Mouse (Mus musculus) ES-Bruce4 (cell line): Measurements from ENCODE around the gene Gpd2. TPM values are rescaled to one million over a fixed set of nuclear protein-coding genes. Genes with fewer than 3 reads are reported as not detected.

Experiments
- H3K27ac ChIP-seq: 2 replicates; pipeline ENCODE4 v1.5.1; 2012; ENCODE audit warnings: low read length, inconsistent platforms; ENCODE audit not compliant: insufficient read depth
- H3K27me3 ChIP-seq: 2 replicates; pipeline ENCODE4 v1.6.1; 2012; ENCODE audit warnings: mild to moderate bottlenecking, low read length, inconsistent platforms; ENCODE audit not compliant: control insufficient read depth, poor library complexity, insufficient read depth, severe bottlenecking
- H3K36me3 ChIP-seq: 2 replicates; pipeline ENCODE4 v1.6.1; 2012; ENCODE audit warnings: inconsistent platforms, mild to moderate bottlenecking, low read length, moderate library complexity; ENCODE audit not compliant: control insufficient read depth, poor library complexity, insufficient read depth, severe bottlenecking
- H3K4me1 ChIP-seq: one replicate; pipeline ENCODE4 v1.8.1; 2011; ENCODE audit warnings: low read length; ENCODE audit not compliant: control insufficient read depth, insufficient read depth
- H3K4me3 ChIP-seq: 2 replicates; pipeline ENCODE4 v1.5.1; 2011; ENCODE audit warnings: low read depth, mild to moderate bottlenecking, low read length
- H3K9ac ChIP-seq: 2 replicates; pipeline ENCODE4 v1.6.1; 2012; ENCODE audit warnings: low read depth, mild to moderate bottlenecking, inconsistent platforms; ENCODE audit not compliant: poor library complexity, severe bottlenecking
- H3K9me3 ChIP-seq: replicated peaks from 2 replicates; pipeline ENCODE4 v1.6.1; 2012; ENCODE audit warnings: mild to moderate bottlenecking, low read length, inconsistent platforms; ENCODE audit not compliant: control insufficient read depth, poor library complexity, insufficient read depth, severe bottlenecking
- CTCF ChIP-seq: IDR thresholded peaks from one replicate; pipeline ENCODE4 v1.8.1; 2011; ENCODE audit warnings: low read depth, low read length
- EP300 ChIP-seq: IDR thresholded peaks from 2 replicates; pipeline ENCODE4 v1.6.1; 2011; ENCODE audit warnings: low read depth, low read length; ENCODE audit not compliant: insufficient read depth
- POLR2A ChIP-seq: IDR thresholded peaks from one replicate; pipeline ENCODE4 v1.8.1; 2011; ENCODE audit warnings: low read length; ENCODE audit not compliant: insufficient read depth
- polyA plus RNA-seq: library from polyadenylated mRNA; stranded (reverse); fragments of >200 nt; gene quantifications from 2 replicates; pipeline ENCODE4 v1.2.4, GENCODE M21; 2011; ENCODE audit warnings: low read depth; ENCODE audit not compliant: missing spikeins, insufficient read depth, insufficient read length

Gene Gpd2
- polyA plus RNA-seq, 1 experiment = 40.0 TPM

DNA sequence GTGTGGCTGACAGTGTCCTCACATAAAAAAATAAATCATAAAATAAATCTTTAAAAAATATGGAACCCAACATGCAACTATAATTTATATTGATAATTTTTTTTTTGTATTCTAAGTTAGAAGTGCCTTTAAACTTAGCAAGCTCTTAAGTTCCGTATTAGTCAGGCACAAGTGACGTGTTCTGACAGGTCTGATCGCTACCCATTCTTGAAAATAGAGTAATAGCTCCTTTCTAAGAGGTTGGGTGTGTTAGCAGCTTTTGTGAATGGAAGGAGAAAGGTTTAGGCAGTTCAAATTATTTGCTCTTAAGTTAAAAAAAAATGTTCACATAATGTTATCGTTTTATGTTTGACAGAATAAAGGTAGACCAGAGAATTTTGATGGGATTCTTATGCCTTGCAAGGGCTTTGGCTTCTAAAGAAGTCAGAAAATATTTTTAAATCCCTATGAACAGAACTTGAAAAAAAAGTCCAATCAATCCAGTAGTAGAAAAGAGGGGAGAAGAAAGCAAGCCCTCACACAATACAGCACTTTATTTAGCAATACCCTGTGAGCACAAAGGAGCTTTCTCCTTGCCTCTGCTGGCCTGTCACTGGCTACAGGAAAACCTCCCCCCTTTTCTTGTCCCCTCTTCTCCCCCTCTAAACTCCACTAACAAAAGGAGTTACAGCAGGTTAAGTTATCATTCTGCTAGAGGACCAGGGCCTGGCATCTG lies 29.4 kb downstream of the Gpd2 start:
- Histone ChIP-seq H3K4me3 (no peak overlapping the region), H3K27ac (peak overlapping the region; percentile 36; the same call in 1 of the 2 replicates), H3K4me1 (peaks cover 3% of the 10 kb centered on the region), H3K9me3 (no peaks in the 10 kb centered on the region), H3K9ac (no peak overlapping the region), H3K27me3 (no peaks in the 10 kb centered on the region), H3K36me3 (peaks cover 3% of the 10 kb centered on the region)
- TF ChIP-seq EP300 (no peak), POLR2A (no peak), CTCF (no peak)

DNA sequence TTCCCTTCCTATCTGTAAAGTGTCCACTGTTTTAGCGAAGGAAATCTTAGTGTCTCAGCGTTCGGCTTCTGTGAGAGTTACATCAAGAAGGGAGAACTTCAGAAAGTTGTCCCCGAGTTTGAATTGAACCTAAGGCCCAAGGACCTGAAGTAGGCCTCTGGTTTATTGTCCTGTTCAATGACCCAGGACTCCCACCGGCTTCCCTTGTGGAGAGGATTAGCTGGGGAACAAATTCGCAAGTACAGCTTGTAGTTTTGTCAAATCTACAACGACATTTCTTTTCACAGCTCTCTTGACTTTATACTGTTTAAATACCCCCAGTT lies 29.9 kb downstream of the Gpd2 start:
- Histone ChIP-seq H3K27ac (peak overlapping the region; percentile 36; the same call in 1 of the 2 replicates), H3K9me3 (no peaks in the 10 kb centered on the region)

DNA sequence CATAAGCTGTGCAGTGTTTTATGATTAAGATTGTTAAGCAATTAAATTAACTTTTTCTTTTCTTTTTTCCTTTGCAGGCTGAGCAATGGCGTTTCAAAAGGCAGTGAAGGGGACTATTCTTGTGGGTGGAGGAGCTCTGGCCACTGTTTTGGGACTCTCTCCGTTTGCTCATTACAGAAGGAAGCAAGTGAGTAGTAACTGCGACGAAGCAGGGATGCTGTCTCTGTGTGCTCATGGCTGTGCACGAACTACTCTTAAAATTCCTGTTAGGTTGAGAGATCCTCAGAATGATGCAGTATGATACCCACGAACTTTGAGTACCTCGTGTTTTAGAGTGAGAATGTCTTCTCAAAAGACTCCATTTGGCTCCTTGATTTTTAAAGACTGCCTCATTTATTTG lies 30.5 kb downstream of the Gpd2 start:
- Histone ChIP-seq H3K4me1 (peaks cover 3% of the 10 kb centered on the region), H3K4me3 (no peak overlapping the region), H3K27ac (no peak overlapping the region), H3K9me3 (no peaks in the 10 kb centered on the region), H3K27me3 (no peaks in the 10 kb centered on the region), H3K36me3 (peaks cover 3% of the 10 kb centered on the region), H3K9ac (no peak overlapping the region)
- TF ChIP-seq POLR2A = no peak
- TF ChIP-seq EP300 = no peak
- TF ChIP-seq CTCF = no peak

More for the DNA sequence above, 29.9 kb downstream of the Gpd2 start:
- no peak overlapping the region for H3K9ac ChIP-seq
- H3K36me3 ChIP-seq = peaks cover 3% of the 10 kb centered on the region
- TF ChIP-seq POLR2A (no peak), CTCF (no peak), EP300 (no peak)
- peaks cover 3% of the 10 kb centered on the region for H3K4me1 ChIP-seq
- no peak overlapping the region for H3K4me3 ChIP-seq
- H3K27me3 ChIP-seq = no peaks in the 10 kb centered on the region

DNA sequence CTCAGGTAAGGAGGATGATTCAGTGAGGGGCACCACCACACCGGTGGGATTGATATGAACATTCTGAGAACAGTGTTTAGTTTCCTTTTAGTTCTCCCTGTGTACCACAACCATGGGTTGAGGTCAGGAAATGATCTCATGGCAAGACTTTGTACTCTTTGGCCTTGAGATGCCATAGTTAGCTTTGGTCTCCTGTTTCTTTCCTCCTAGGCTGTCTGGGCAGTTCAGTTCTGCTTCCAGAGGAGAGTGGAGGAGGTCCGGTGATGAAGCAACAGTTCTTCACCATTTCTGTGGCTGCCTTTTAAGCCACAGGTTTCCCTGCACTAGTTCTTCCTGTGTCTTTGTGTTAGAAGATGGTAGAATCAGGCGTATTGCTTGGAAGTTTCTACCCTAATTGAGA lies 31.4 kb downstream of the Gpd2 start:
- no peaks in the 10 kb centered on the region for H3K27me3 ChIP-seq
- H3K9me3 ChIP-seq = no peaks in the 10 kb centered on the region
- TF ChIP-seq EP300 = no peak
- no peak for TF ChIP-seq POLR2A
- H3K4me3 ChIP-seq = no peak overlapping the region
- H3K4me1 ChIP-seq = peaks cover 3% of the 10 kb centered on the region
- H3K27ac ChIP-seq = no peak overlapping the region
- H3K9ac ChIP-seq = no peak overlapping the region
- H3K36me3 ChIP-seq = peaks cover 3% of the 10 kb centered on the region

DNA sequence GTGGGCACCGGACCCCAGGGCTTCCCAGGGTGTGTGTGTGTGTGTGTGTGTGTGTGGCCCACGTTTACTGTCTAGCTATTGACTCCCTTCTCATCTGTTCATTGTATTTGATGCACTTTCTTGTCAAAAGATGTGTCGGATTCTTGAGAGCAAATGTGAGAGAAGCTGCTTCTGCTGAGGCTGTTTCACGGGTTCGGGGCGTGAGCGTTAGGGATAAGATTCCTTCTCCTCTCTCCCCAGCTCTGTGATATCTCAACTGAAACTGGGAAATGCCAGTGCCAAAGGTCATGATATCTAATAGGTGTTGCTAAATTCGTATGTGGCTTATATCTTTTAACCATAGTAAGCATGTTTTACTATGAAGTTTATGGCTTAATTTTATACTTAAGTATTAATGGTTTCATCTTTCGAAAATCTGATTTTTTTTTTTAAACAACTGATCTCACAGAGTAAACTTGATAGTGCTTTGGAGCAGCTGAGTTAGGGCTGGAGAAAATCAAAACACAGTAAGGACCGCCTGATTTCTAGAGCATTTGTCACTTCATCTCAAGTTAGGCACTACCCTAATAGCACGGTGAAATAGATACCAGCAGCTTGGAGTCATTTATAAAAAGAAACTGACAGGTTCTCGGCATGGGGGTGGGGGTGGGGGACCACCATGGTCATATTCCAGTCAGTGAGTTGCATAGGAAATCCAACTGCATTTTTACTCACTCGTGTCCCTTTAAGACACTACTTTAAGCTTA lies 32.4 kb downstream of the Gpd2 start:
- TF ChIP-seq POLR2A = no peak
- TF ChIP-seq EP300 = no peak
- no peak for TF ChIP-seq CTCF
- Histone ChIP-seq H3K4me1 (peaks cover 3% of the 10 kb centered on the region), H3K27ac (no peak overlapping the region), H3K36me3 (peaks cover 3% of the 10 kb centered on the region), H3K4me3 (no peak overlapping the region), H3K9ac (no peak overlapping the region), H3K27me3 (no peaks in the 10 kb centered on the region), H3K9me3 (no peaks in the 10 kb centered on the region)

DNA sequence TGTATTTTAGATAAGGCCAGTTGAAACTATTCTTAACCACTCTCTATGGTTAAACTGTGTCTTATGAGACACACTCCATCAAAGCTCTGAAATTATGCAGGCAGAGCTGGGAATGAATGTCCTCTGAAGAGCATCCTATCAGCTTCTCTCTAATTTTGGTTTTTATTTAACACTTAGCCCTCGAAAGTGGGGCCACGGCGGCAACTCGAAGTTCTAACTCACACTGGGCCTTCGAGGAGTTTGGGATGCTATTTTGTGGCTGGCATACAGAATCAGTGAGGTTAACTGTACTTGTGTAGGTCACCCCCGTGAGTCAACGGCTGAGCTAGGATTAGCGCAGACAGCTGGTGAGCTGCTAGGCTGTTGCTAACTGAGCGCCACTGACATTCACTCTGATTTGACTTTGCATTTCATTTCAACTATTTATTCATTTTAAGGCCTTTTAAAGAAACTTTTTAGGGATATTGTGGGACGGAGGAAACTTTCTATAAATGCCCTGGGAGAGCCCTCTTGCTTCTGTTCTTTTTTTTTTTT lies 42.8 kb downstream of the Gpd2 start:
- Histone ChIP-seq H3K4me1 (peaks cover 3% of the 10 kb centered on the region), H3K27me3 (no peaks in the 10 kb centered on the region), H3K4me3 (no peak overlapping the region), H3K9ac (no peak overlapping the region), H3K27ac (no peak overlapping the region), H3K9me3 (no peaks in the 10 kb centered on the region), H3K36me3 (no peaks in the 10 kb centered on the region)
- TF ChIP-seq CTCF (no peak), POLR2A (no peak), EP300 (no peak)
